Mouse (Mus musculus): ENCODE measurements around the gene Neu4.
"Not testable (repeated sequence)": the region's sequence is repeated elsewhere in the genome, so short reads cannot be mapped to it uniquely, and the experiment has no call there.

DNA sequence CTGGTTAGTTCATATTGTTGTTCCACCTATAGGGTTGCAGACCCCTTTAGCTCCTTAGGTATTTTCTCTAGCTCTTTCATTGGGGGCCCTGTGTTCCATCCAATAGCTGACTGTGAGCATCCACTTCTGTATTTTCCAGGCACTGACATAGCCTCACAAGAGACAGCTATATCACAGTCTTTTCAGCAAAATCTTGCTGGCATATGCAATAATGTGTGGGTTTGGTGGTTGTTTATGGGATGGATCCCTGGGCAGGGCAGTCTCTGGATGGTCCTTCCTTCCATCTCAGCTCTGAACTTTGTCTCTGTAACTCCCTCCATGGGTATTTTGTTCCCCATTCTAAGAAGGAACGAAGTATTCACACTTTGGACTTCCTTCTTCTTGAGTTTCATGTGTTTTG, 38.0 kb downstream of the Neu4 start:
- not testable (repeated sequence) for TF ChIP-seq CTCF (IDR thresholded peaks at IDR 0.05; ENCODE audit: borderline replicate concordance, extremely low read depth, insufficient read depth, insufficient read length); POLR2A (IDR thresholded peaks at IDR 0.05; ENCODE audit: borderline replicate concordance, extremely low read depth, insufficient read depth, insufficient read length, poor library complexity, severe bottlenecking)
